Mouse (Mus musculus): ENCODE data around the gene Gabbr1. TPM values are rescaled to one million over a fixed set of nuclear protein-coding genes. Genes with fewer than 3 reads are reported as not detected.

Gabbr1 gene
- polyA plus RNA-seq (2015; fragmentation: Nextera tagmentation; extraction: Ambion mirVana) = 3.6 and 5.4 TPM in 2 replicates

GRCm38 (mm10) chr17:37045611-37046311 is at the start of gene Gabbr1:
TSS of gene Gabbr1 (plus strand) at chr17:37045966.

GRCm38 (mm10) chr17:37000863-37001262 is 44.9 kb upstream of the Gabbr1 start, which contains the start of gene Zfp57:
TSS of gene Zfp57 (plus strand) at chr17:37001163.

GRCm38 (mm10) chr17:37022628-37023576 is 22.9 kb upstream of the Gabbr1 start, which contains the start of gene Mog:
TSS of gene Mog (minus strand) at chr17:37023398.

GRCm38 (mm10) chr17:37088399-37088798 is 42.6 kb downstream of the Gabbr1 start, which contains the start of gene Olfr90:
TSS of gene Olfr90 (minus strand) at chr17:37088499.

GRCm38 (mm10) chr17:37098178-37098577 is 52.4 kb downstream of the Gabbr1 start, which contains the start of gene Olfr91:
TSS of gene Olfr91 (minus strand) at chr17:37098278.

GRCm38 (mm10) chr17:37119988-37120387 is 74.2 kb downstream of the Gabbr1 start, which contains the start of gene Olfr92:
TSS of gene Olfr92 (minus strand) at chr17:37120088.

Other genes starting within 250 kb of the Gabbr1 start
- gene H2-M10.6, start 233.8 kb upstream of the Gabbr1 start, polyA plus RNA-seq (2015; fragmentation: Nextera tagmentation; extraction: Ambion mirVana) = not detected in 2 replicates
- 17.2 and 22.9 TPM in 2 replicates for gene Trim26, start 208.8 kb upstream of the Gabbr1 start, polyA plus RNA-seq (2015; fragmentation: Nextera tagmentation; extraction: Ambion mirVana)
- 0.18 and 0.19 TPM in 2 replicates for gene Trim15, start 178.8 kb upstream of the Gabbr1 start, polyA plus RNA-seq (2015; fragmentation: Nextera tagmentation; extraction: Ambion mirVana)
- 158 and 174 TPM in 2 replicates for gene Trim10, start 176.4 kb upstream of the Gabbr1 start, polyA plus RNA-seq (2015; fragmentation: Nextera tagmentation; extraction: Ambion mirVana)
- not detected in 2 replicates for gene Trim40, start 155.8 kb upstream of the Gabbr1 start, polyA plus RNA-seq (2015; fragmentation: Nextera tagmentation; extraction: Ambion mirVana)
- gene Trim31, start 147.8 kb upstream of the Gabbr1 start, polyA plus RNA-seq (2015; fragmentation: Nextera tagmentation; extraction: Ambion mirVana) = not detected in 2 replicates
- 0.45 and 0.87 TPM in 2 replicates for gene Rnf39, start 103.0 kb upstream of the Gabbr1 start, polyA plus RNA-seq (2015; fragmentation: Nextera tagmentation; extraction: Ambion mirVana)
- 47.2 and 52.0 TPM in 2 replicates for gene Ppp1r11, start 94.2 kb upstream of the Gabbr1 start, polyA plus RNA-seq (2015; fragmentation: Nextera tagmentation; extraction: Ambion mirVana)
- gene Znrd1, start 87.4 kb upstream of the Gabbr1 start, polyA plus RNA-seq (2015; fragmentation: Nextera tagmentation; extraction: Ambion mirVana) = 39.7 and 42.5 TPM in 2 replicates
- gene Znrd1as, start 87.4 kb upstream of the Gabbr1 start, polyA plus RNA-seq (2015; fragmentation: Nextera tagmentation; extraction: Ambion mirVana) = 2.0 and 2.8 TPM in 2 replicates
- gene 2410137M14Rik, start 64.7 kb upstream of the Gabbr1 start, polyA plus RNA-seq (2015; fragmentation: Nextera tagmentation; extraction: Ambion mirVana) = not detected in 2 replicates
- gene H2-M5, start 56.4 kb upstream of the Gabbr1 start, polyA plus RNA-seq (2015; fragmentation: Nextera tagmentation; extraction: Ambion mirVana) = 0.25 TPM in 1 of 2 replicates, not detected in the other
- gene Zfp57, start 44.8 kb upstream of the Gabbr1 start, polyA plus RNA-seq (2015; fragmentation: Nextera tagmentation; extraction: Ambion mirVana) = 8.1 and 9.5 TPM in 2 replicates
- not detected in 2 replicates for gene Mog, start 22.6 kb upstream of the Gabbr1 start, polyA plus RNA-seq (2015; fragmentation: Nextera tagmentation; extraction: Ambion mirVana)
- gene Olfr90, start 42.5 kb downstream of the Gabbr1 start, polyA plus RNA-seq (2015; fragmentation: Nextera tagmentation; extraction: Ambion mirVana) = not detected in 2 replicates
- not detected in 2 replicates for gene Olfr91, start 52.3 kb downstream of the Gabbr1 start, polyA plus RNA-seq (2015; fragmentation: Nextera tagmentation; extraction: Ambion mirVana)
- gene Olfr92, start 74.1 kb downstream of the Gabbr1 start, polyA plus RNA-seq (2015; fragmentation: Nextera tagmentation; extraction: Ambion mirVana) = not detected in 2 replicates
- gene Olfr93, start 115.5 kb downstream of the Gabbr1 start, polyA plus RNA-seq (2015; fragmentation: Nextera tagmentation; extraction: Ambion mirVana) = not detected in 2 replicates
- 0.28 TPM in 1 of 2 replicates, not detected in the other for gene Ubd, start 147.9 kb downstream of the Gabbr1 start, polyA plus RNA-seq (2015; fragmentation: Nextera tagmentation; extraction: Ambion mirVana)
- not detected in 2 replicates for gene Olfr94, start 155.0 kb downstream of the Gabbr1 start, polyA plus RNA-seq (2015; fragmentation: Nextera tagmentation; extraction: Ambion mirVana)
- gene Olfr95, start 167.2 kb downstream of the Gabbr1 start, polyA plus RNA-seq (2015; fragmentation: Nextera tagmentation; extraction: Ambion mirVana) = not detected in 2 replicates
- gene Olfr96, start 174.2 kb downstream of the Gabbr1 start, polyA plus RNA-seq (2015; fragmentation: Nextera tagmentation; extraction: Ambion mirVana) = not detected in 2 replicates
- gene Olfr97, start 191.4 kb downstream of the Gabbr1 start, polyA plus RNA-seq (2015; fragmentation: Nextera tagmentation; extraction: Ambion mirVana) = not detected in 2 replicates
- not detected in 2 replicates for gene Olfr98, start 217.8 kb downstream of the Gabbr1 start, polyA plus RNA-seq (2015; fragmentation: Nextera tagmentation; extraction: Ambion mirVana)
- gene H2-M3, start 224.3 kb downstream of the Gabbr1 start, polyA plus RNA-seq (2015; fragmentation: Nextera tagmentation; extraction: Ambion mirVana) = 5.1 and 6.1 TPM in 2 replicates
- not detected in 2 replicates for gene Olfr99, start 237.5 kb downstream of the Gabbr1 start, polyA plus RNA-seq (2015; fragmentation: Nextera tagmentation; extraction: Ambion mirVana)